Mouse (Mus musculus) frontal cortex, postnatal 25 days (tissue): Measurements from ENCODE around the gene Tmem259.

Experiments
- DNase-seq, 2 experiments: peaks; one replicate each; pipeline ENCODE4 v3.0.0; 2022; ENCODE audit warnings: low spot score in 2 of 2

The Tmem259 gene

DNA sequence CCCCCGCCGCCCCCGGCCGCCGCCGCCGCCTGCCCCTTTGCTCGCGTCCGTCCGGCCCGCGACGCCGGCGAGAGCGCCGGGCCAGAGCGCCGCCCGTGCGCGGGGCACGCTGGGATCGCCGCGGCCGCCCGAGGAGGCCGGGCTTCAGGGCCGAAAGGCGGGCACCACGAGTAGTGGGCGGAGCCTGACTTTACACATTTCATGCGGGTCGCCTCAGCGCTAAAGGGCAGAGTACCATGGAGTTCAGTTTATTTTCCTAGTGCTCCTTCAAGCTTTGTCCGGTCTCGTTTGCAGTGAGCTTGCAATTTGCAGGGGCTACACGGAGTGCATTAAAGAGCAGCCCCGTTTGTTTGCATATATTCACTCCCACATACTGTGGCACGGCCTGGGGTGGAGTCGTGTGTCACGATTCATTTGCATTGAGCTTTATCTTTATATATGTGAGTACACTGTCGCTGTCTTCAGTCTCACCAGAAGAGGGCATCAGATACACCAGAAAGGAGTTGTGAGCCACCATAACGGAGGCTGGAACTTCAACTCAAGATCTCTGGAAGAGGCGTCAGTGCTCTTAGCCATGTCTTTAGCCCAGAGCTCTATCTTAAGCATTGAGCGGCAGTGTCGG lies at the start of gene Tmem259:
Gene Tmem259, minus strand, starts transcription at position 136 of the 622 bp plus-strand sequence.
- peak; percentile 67 to 76 for DNase-seq

DNA sequence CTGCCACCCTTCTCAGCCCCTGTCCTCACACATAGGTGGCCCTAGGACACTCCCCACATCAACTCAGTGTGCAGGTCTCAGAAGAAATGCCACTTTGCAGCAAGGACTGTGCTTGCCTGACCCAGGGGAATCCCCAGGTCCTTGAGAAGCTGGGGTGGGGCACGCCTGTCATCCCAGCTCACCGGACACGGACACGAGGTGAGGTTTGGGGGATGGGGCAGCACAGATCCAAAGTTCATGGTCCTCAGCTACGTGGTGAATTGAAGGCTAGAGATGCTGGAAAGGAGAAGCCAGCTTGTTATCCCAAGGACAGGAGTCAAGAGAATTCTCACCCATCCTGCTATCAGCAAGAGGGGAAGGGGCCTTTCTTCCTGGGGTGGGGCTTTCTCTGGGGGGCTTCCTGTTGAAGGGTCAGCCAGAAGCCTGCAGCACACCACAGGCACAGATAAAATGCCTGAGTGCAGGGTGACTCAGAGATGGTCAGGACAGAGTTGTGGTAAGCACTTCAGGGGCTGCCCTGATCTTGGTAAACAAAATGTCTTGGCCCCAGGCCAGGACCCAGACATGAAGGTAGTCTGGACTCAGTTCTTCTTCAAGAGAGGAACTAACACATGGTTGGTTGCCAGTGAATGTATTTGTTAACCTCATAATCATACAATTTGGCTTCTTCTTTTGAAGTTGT lies 48.8 kb upstream of the Tmem259 start:
- DNase-seq: no peak

GRCm38 (mm10) chr10:80030736-80031135 lies 46.6 kb upstream of the Tmem259 start:
- DNase-seq: no peak

GRCm38 (mm10) chr10:80030191-80030590 lies 46.1 kb upstream of the Tmem259 start:
- no peak for DNase-seq

DNA sequence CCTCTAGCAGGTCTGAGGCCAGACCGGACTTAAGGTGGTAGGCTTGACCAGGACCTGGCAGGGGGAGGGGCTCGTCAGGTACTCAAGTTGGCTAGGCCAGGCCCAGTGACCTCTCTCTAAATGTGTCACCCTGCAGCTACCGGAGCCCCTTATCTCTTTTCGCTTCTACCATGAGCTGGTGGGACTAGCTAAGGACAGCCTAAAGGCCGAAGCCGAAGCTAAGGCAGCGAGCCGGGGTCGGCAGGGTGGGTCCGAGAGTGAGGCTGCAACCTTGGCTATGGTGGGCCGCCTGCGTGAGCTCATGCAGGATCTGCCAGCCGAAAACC lies 44.4 kb upstream of the Tmem259 start:
- no peak for DNase-seq

DNA sequence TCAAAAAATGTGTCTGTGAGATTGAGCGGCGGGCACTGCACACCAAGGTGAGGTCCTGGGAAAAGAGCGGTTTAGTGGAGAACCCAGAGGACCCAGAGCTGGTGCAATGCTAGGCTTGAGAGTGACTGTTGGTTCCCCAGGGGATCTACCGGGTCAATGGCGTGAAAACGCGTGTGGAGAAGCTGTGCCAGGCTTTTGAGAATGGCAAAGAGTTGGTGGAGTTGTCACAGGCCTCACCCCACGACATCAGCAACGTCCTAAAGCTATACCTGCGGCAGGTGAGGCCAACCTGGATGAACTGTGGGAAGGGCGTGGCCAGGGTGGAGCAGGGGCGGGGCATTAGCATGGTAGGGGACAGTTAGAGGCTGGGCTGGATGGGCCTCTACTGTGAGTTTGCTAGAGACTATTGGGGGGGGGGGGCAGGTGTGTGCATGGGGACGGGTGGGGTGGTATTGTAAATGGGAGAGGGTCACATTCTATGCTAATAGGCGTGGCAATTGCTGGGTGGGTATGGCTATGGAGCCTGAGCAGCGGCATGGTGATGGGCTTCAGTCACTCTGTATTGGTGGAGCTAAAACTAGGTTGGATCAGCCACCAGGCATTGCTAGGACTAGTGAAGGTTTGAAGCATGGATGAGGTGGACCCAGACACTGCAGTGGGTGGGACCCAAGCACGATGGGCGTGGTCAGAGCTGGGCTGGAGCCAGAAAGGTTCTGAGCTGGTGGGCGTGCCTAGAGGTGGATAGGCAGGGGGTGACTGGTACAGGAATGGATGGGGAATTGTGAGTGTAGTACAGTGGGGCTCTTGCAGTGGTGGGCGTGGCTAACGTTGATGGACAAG lies 43.8 kb upstream of the Tmem259 start:
- no peak for DNase-seq

DNA sequence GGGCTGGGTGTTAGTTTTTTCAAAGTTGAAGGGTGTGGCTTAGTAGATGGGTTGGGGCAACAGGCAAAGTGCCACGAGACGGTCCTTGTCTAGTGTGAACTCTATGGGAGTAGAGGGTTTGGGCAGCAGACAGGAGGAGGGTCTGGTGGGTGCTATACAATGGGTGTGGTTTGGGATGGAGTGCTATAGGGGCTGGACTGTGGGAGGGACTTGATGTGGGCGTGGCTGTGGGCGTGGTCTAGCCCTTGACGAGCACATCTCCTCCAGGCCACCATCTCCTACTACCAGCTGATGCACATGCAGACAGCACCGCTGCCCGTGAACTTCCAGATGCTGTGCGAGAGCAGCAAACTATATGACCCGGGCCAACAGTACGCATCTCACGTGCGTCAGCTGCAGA lies 41.8 kb upstream of the Tmem259 start:
- no peak for DNase-seq

GRCm38 (mm10) chr10:80025463-80025862 lies 41.3 kb upstream of the Tmem259 start:
- no peak for DNase-seq

GRCm38 (mm10) chr10:80025044-80025347 lies 40.9 kb upstream of the Tmem259 start:
- no peak for DNase-seq

- no peak for DNase-seq
Measured at GRCm38 (mm10) chr10:80024229-80025043, 40.3 kb upstream of the Tmem259 start.

- no peak for DNase-seq
Measured at GRCm38 (mm10) chr10:80023758-80024157, 39.6 kb upstream of the Tmem259 start.

DNA sequence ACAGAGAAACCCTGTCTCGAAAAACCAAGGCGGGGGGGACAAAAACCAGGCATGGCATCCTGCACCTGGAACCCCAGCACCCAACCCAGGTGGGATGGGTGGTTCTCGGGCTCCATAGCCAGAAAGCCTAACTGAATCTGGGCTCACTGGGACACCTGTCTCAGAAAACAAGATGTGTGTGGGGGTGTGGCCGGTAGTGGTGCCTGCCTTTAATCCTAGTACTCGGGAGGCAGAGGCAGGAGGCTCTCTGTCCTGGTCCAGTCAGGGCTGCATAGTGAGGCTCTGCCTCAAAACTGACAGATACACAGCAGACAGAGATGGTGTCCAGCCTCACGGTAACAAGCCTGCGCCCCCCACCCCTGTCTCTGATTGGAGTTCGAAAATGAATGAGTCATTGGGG lies 38.7 kb upstream of the Tmem259 start:
- DNase-seq: no peak

DNA sequence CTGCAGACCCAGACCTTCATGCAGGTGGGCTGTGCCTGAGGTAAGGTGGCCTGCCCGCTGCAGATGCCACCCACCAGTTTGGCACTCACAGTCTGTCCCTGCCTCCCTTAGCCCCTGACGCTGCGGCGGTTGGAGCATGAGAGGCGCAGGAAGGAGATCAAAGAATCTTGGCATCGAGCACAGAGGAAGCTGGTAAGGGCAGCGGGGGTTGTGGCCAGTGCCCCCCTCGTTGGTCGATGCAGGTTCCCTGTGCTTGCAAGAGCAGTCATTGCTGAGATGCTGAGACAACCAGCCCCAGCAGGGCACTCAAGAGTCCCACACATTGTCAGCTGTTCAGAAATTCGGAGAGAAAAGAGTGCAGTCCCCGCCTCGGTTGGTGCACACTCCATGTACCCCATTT lies 38.0 kb upstream of the Tmem259 start:
- no peak for DNase-seq

GRCm38 (mm10) chr10:80021320-80021641 lies 37.2 kb upstream of the Tmem259 start:
- DNase-seq: no peak

- no peak for DNase-seq
Measured at GRCm38 (mm10) chr10:80020603-80021319, 36.6 kb upstream of the Tmem259 start.

DNA sequence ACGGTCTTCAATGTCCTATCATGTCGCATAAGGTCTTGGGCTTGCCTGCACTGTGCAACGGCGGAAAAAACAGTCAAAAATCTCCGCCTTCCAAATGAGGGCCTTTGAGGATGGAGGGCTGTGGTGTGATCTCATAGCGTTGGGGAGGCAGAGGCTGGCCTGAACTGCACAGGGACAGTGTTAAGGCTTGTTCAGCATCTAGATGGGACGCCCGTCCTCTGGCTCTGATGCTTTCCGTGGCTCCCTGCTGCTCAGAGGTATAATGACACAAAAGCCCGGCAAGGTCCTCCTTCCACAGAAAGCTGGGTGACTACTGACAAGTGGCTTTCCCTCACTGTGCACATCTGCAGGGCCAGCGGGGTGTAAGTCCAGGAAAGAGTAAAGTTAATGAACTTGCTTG lies 36.1 kb upstream of the Tmem259 start:
- DNase-seq: no peak

- no peak for DNase-seq
Measured at GRCm38 (mm10) chr10:80019471-80020131, 35.5 kb upstream of the Tmem259 start.

DNA sequence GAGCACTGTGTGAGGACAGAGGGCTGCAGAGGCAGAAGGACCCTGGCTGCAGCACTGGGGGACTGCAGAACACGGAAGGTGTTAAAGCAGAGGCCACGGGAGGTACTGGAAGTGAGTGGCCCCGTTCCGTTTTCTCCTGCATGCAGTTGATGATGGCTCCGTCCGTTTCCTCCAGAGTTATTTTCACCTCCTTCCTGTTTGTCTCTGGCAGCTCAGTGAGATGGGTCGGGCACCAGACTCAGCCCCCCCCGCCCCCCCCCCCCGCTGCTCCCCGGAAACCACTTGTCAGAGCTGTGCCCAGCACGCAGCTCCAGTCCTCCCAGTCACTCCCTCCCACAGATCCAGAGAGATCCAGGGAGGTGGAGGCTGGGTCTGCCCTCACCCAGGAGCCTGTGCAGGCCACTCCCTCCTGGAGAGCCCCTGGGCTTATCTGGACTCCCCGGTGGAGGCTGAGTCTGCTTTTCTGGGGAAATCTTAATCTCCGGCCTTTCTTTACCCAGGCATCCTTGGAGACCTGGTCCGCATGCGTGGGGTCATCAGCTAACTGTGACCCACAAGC lies 34.7 kb upstream of the Tmem259 start:
- no peak for DNase-seq

- no peak for DNase-seq
Measured at GRCm38 (mm10) chr10:80017771-80018170, 33.6 kb upstream of the Tmem259 start.

GRCm38 (mm10) chr10:80017361-80017760 lies 33.2 kb upstream of the Tmem259 start:
- DNase-seq: no peak

- DNase-seq: no peak
Measured at GRCm38 (mm10) chr10:80016931-80017330, 32.8 kb upstream of the Tmem259 start.
